Mouse (Mus musculus): ENCODE results near the gene Echs1. TPM values are rescaled to one million over a fixed set of nuclear protein-coding genes. Genes with fewer than 3 reads are reported as not detected.

Gene Echs1
- polyA plus RNA-seq, 2 experiments from 2014 or later: 69.1 to 90.2 TPM

- ATAC-seq: no peak
These were observed 55.1 kb downstream of the Echs1 start for GRCm38 (mm10) chr7:140060936-140061831.

- ATAC-seq: no peak
These were observed 56.7 kb downstream of the Echs1 start for GRCm38 (mm10) chr7:140059601-140060000.

- ATAC-seq: no peak
These were observed 57.7 kb downstream of the Echs1 start for GRCm38 (mm10) chr7:140058528-140058927.

GRCm38 (mm10) chr7:140057413-140058407 is 58.6 kb downstream of the Echs1 start:
- ATAC-seq: no peak

Other genes starting within 250 kb of the Echs1 start
- under 1 TPM; 0.44 to 0.58 TPM for gene Kndc1, start 221.8 kb downstream of the Echs1 start, polyA plus RNA-seq (2017; shearing (Covaris generic))
- 1 to 10 TPM; 3.7 to 6.1 TPM for gene Utf1, start 172.7 kb downstream of the Echs1 start, polyA plus RNA-seq (2017; shearing (Covaris generic))
- gene 6430531B16Rik, start 137.7 kb downstream of the Echs1 start, polyA plus RNA-seq (2017; shearing (Covaris generic)): 1 to 10 TPM in 1 of 2 experiments, under 1 TPM in 1; 0.46 to 1.6 TPM
- 10 to 100 TPM; 14.0 to 17.8 TPM for gene Adam8, start 123.9 kb downstream of the Echs1 start, polyA plus RNA-seq (2017; shearing (Covaris generic))
- gene Zfp511, start 80.1 kb downstream of the Echs1 start, polyA plus RNA-seq (2017; shearing (Covaris generic)): 10 to 100 TPM; 28.8 to 33.0 TPM
- 10 to 100 TPM; 29.2 to 52.0 TPM for gene Tubgcp2, start 79.8 kb downstream of the Echs1 start, polyA plus RNA-seq (2017; shearing (Covaris generic))
- under 1 TPM in 1 of 2 experiments, not detected in 1; 0.20 TPM for gene Msx3, start 67.4 kb downstream of the Echs1 start, polyA plus RNA-seq (2017; shearing (Covaris generic))
- not detected for gene Caly, start 33.9 kb downstream of the Echs1 start, polyA plus RNA-seq (2017; shearing (Covaris generic))
- gene Prap1, start 23.1 kb downstream of the Echs1 start, polyA plus RNA-seq (2017; shearing (Covaris generic)): not detected
- 1 to 10 TPM; 6.0 to 7.6 TPM for gene Fuom, start 14.0 kb downstream of the Echs1 start, polyA plus RNA-seq (2017; shearing (Covaris generic))
- 1 to 10 TPM; 2.4 to 3.7 TPM for gene Paox, start 677 bp downstream of the Echs1 start, polyA plus RNA-seq (2017; shearing (Covaris generic))
- gene Mtg1, start 21.1 kb upstream of the Echs1 start, polyA plus RNA-seq (2017; shearing (Covaris generic)): 10 to 100 TPM; 28.7 to 33.1 TPM
- gene Sprn, start 38.4 kb upstream of the Echs1 start, polyA plus RNA-seq (2017; shearing (Covaris generic)): not detected
- gene Olfr522, start 48.3 kb upstream of the Echs1 start, polyA plus RNA-seq (2017; shearing (Covaris generic)): not detected
- not detected for gene Olfr523, start 56.7 kb upstream of the Echs1 start, polyA plus RNA-seq (2017; shearing (Covaris generic))
- not detected for gene Olfr524, start 89.5 kb upstream of the Echs1 start, polyA plus RNA-seq (2017; shearing (Covaris generic))
- gene Cd163l1, start 101.8 kb upstream of the Echs1 start, polyA plus RNA-seq (2017; shearing (Covaris generic)): not detected
- under 1 TPM; 0.25 to 0.66 TPM for gene 5830411N06Rik, start 130.8 kb upstream of the Echs1 start, polyA plus RNA-seq (2017; shearing (Covaris generic))
- under 1 TPM; 0.20 to 0.35 TPM for gene Olfr525, start 204.4 kb upstream of the Echs1 start, polyA plus RNA-seq (2017; shearing (Covaris generic))
- gene Olfr527, start 217.5 kb upstream of the Echs1 start, polyA plus RNA-seq (2017; shearing (Covaris generic)): not detected
- under 1 TPM; 0.37 to 0.63 TPM for gene Olfr60, start 245.2 kb upstream of the Echs1 start, polyA plus RNA-seq (2017; shearing (Covaris generic))

Data from CD4-positive, CD25-positive, alpha-beta regulatory T cell, adult 4 months (primary cell).